Mouse (Mus musculus) left cerebral cortex, postnatal 10 days (tissue): ENCODE measurements around the gene Ccdc155. TPM values are rescaled to one million over a fixed set of nuclear protein-coding genes. Genes with fewer than 3 reads are reported as not detected.

ENCODE experiments used
- DNase-seq, 2 experiments: peaks; one replicate each; pipeline ENCODE4 v3.0.0; 2021 to 2022; ENCODE audit warnings: low spot score in 2 of 2, mixed read lengths in 1 of 2; ENCODE audit errors: extremely low spot score in 1 of 2
- intact Hi-C: fragments of 180-260 bp; cut with DNase I; formaldehyde crosslinking; loops from one replicate; pipeline ENCODE4 v1.15.1; 2025
- total RNA-seq, 2 experiments: library from RNA; stranded (reverse); gene quantifications; 2 replicates each; pipeline ENCODE4 v1.2.3; 2021

Gene Ccdc155
- total RNA-seq, 2 experiments from 2014 or later: 2.0 to 2.3 TPM

DNA sequence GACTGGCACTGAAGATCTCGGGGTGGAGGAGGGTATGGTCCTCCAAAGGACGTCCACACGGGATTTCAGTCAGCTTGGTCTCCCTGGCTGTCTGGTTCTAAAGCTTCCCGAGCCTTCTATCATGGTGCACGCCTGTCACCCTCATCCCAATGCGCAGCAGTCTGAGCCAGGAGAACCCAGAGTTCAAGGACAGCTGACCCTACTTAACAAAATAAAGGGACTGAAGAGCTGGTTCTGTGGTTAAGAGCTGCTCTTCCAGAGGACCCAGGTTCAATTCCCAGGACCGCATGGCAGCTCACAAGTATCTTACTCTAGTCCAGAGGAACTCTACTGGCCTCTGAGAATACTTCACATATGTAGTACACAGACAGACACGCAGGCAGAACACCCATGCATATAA lies 24.4 kb upstream of the Ccdc155 start:
- no peak for DNase-seq
- intact Hi-C loops: no loop called here

- intact Hi-C loops: no loop called here
- DNase-seq: no peak
Measured at GRCm38 (mm10) chr7:45228548-45228947, 23.9 kb upstream of the Ccdc155 start.

GRCm38 (mm10) chr7:45226421-45226820 lies 21.7 kb upstream of the Ccdc155 start:
- intact Hi-C loops: no loop called here
- DNase-seq: no peak

GRCm38 (mm10) chr7:45224826-45225225 lies 20.1 kb upstream of the Ccdc155 start:
- intact Hi-C loops: no loop called here
- no peak for DNase-seq

GRCm38 (mm10) chr7:45221680-45222079 lies 17.0 kb upstream of the Ccdc155 start:
- intact Hi-C loops: no loop called here
- DNase-seq: no peak

GRCm38 (mm10) chr7:45216442-45217183 lies 11.9 kb upstream of the Ccdc155 start:
- DNase-seq: peak in 1 of 2 experiments; percentile 88
- intact Hi-C loops: no loop called here

DNA sequence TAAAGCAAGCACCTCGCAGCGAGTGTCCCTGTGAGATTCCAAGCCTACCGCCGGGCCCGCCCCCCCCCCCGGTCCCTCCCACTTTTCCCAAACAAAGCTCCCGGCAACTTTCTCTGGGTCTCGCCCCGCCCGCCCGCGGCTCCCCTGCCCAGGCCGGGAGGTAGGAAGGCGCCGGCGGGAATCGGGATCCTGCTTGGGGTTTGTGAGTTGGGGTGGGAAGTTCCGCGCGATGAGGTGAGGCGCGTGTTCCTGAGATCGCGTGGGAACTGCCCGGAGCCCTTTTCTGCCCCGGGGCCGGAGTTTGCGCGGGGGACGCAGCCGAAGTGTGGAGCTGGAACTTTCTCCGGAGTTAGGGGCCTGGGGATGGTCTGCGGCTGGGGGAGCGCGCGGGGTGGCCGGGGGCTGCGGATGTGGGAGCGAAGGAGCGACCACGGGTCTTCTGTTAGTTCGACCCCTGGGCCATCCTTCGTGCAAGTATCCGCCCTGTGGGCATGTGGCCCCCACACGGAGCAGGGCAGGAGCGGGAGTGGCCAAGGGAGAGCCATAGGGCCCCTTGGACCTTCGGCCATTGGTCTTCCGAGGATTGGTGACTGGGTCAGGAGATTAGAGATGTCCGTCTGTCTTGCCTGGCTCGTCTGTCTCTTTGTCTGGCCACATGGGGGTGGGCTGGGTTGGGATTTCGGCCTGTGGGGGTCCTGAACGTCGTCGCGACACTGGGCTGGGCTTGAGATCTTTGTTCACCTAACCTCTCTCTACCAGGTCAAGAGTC lies 11.2 kb upstream of the Ccdc155 start, which contains the start of gene Tead2:
Gene Tead2, plus strand, starts transcription at position 81 of the 769 bp plus-strand sequence.
- intact Hi-C loops: no loop called here
- DNase-seq: peak in 1 of 2 experiments; percentile 72

DNA sequence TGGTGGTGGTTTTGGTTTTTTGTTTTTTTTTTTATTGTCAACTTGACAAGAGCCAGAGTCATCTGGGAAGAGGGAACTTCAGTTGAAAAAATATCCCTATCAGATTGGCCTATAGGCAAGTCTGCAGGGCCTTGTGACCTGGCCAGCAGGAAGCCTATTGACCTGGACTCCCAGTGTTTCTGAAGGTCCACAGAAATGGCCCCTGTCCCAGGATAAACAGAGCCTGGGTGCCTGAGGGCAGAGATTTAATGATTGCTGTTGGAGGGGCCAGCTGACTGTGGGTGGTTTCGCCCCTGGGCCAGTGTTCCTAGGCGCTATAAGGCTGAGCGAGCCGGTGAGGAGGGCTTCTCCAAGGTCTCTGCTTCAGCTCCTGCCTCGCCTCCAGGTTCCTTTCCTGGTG lies 9.0 kb upstream of the Ccdc155 start:
- DNase-seq: no peak
- intact Hi-C loops: no loop called here

DNA sequence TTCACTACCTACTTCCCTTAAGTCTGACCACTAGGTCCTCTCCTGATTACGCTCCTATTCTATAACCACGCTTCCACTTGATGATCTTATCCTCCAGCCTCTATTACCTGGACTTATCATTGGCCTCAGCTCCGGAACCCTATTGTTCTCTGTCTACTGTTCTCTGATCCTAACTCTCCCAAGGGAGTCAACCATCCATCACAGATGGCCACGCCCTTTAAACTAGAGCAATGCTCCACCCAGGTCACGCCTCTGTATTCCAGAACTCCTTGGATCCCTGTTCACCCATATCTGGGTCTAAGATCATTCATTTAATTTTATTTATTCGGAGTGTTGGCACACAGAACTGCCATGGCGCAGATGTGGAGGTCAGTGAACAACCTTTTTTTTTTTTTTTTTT lies 7.7 kb upstream of the Ccdc155 start:
- no peak for DNase-seq
- intact Hi-C loops: no loop called here

GRCm38 (mm10) chr7:45211851-45212251 lies 7.2 kb upstream of the Ccdc155 start, which contains the start of gene Dkkl1:
TSS of gene Dkkl1 (minus strand) at chr7:45212147.
- DNase-seq: no peak
- intact Hi-C loops: no loop called here

GRCm38 (mm10) chr7:45211070-45211469 lies 6.4 kb upstream of the Ccdc155 start:
- intact Hi-C loops: no loop called here
- DNase-seq: no peak

DNA sequence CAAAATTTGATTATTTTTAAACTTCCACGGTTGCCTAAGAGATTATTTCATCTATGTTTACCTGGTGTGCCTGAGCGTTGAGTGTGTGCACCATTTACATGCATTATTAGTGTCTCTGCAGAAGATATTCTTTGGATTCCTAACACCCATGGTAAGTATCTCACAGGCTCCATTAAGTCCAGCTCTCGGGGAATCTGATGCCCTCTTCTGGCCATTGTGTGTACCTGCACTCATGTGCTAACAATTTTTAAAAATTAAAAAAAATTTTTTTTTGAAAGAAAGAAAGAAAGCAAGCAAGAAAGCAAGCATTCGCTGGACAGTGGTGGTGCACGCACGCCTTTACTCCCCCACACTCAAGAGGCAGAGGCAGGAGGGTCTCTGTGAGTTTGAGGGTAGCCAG lies 3.6 kb upstream of the Ccdc155 start:
- no peak for DNase-seq
- intact Hi-C loops: no loop called here

DNA sequence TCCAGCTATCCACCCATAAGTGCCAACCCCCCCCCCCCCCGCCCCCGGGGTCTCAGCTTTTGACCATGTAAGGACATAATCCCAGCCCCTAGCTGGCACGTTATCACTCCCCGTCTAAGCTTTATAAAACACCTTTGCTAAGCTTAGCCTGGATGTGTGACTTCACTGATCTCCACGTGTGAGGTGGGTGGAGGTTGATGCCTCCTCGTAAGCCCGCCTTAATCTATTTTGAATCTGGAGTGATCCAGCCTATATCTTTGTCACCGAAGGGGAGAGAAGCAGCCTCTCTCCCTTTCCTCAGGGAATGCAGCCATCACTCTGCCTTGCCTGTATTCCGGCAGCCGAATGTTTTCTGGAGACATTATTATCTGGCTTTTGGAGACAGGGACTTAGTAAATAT lies 2.0 kb downstream of the Ccdc155 start:
- DNase-seq: no peak
- intact Hi-C loops: no loop called here

DNA sequence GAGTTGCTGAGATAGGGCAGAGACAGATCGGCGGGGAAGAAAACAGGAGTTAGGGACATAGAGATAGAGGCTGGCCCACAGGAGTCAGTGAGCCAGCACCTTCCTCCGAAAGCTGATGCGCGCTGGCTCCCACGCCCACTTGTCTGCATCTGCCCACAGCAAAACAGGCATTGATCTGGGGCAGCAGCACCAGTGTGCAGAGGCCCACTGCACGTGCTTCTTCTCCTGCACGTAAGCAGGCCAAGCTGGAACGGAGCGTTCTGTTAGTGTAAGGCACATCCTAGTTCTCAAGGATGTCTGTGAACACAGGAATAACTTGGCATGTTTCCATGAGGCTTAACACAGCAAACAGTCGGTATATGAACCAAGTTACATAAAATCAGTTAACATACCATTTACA lies 5.7 kb downstream of the Ccdc155 start:
- intact Hi-C loops: loop anchor here (5.0 kb wide), 2 partner anchors 37 to 117 kb away; partner anchors contain the start of gene Slc17a7
- DNase-seq: no peak

- intact Hi-C loops: loop anchor here (5.0 kb wide), 2 partner anchors 36 to 116 kb away; partner anchors contain the start of gene Slc17a7
- DNase-seq: peak; percentile 48 to 81
Measured at GRCm38 (mm10) chr7:45198435-45198834, 6.3 kb downstream of the Ccdc155 start.

DNA sequence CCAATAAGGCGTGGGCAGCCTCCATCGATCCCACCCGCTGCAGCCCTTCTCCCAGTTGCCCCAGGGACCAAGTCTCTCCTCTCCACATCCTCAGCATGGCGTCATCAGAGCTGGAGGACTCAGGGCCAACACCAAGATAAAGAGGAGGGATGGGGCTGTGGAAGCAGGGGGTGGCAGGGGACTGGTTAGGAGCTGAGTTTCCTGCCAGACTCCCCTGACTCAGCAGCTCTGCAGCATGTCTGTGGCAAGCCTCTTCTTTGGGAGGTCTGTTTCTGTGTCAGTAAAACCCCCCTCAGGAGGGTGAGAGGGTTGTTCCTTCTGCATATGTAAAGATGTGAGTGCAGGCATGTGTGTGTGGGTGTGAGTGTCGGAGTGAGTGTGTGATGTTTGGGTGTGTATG lies 7.7 kb downstream of the Ccdc155 start:
- intact Hi-C loops: loop anchor here (5.0 kb wide), 2 partner anchors 35 to 115 kb away; partner anchors contain the start of gene Slc17a7
- DNase-seq: no peak

GRCm38 (mm10) chr7:45196176-45196535 lies 8.5 kb downstream of the Ccdc155 start:
- intact Hi-C loops: loop anchor here (5.0 kb wide), 2 partner anchors 34 to 114 kb away; partner anchors contain the start of gene Slc17a7

DNA sequence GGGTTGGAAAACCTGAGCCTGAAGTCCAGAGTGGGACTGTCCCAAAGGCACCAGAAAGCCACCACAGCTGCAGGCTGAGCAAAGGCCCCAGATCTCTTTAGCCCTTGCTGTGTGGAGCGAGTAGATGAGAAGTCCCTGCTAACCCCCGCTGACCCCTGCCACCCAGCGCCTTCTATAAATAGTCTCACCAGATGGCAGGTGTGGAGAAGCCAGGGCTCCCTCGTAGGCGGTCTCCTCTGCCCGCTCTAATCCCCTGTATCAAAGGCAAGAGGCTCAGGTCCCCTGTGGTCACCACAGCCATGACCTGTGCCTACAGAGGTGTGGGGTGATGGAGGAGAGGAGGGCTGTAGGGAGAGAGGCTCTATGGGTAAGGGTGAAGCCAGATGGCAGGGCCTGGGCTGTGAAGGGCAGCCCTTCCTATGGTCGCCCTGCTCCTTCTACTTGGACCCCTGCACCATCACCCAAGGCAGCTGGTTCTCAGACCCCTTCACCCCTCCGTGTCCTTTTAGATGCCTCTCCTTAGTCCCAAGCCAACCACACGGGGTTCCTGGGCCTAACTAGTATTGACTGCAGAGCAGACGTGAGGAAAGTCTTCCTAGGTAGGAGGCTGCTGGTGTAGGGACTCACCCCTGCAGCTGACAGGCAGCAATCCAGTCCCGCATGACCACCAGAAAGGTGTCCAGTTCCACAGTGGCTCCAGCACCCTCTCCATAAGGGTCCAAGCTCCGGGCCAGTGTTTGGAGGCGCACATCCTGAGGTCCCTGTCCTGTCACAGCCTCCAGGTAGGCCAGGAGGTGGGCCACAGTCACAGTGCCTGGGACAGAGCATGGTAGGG lies 9.1 kb downstream of the Ccdc155 start:
- intact Hi-C loops: loop anchor here (5.0 kb wide), 2 partner anchors 33 to 113 kb away; partner anchors contain the start of gene Slc17a7
- DNase-seq: no peak

More at GRCm38 (mm10) chr7:45196176-45196535, 8.5 kb downstream of the Ccdc155 start:
- DNase-seq: no peak
